Mouse (Mus musculus): ENCODE data around the gene Crls1.

The Crls1 gene

DNA sequence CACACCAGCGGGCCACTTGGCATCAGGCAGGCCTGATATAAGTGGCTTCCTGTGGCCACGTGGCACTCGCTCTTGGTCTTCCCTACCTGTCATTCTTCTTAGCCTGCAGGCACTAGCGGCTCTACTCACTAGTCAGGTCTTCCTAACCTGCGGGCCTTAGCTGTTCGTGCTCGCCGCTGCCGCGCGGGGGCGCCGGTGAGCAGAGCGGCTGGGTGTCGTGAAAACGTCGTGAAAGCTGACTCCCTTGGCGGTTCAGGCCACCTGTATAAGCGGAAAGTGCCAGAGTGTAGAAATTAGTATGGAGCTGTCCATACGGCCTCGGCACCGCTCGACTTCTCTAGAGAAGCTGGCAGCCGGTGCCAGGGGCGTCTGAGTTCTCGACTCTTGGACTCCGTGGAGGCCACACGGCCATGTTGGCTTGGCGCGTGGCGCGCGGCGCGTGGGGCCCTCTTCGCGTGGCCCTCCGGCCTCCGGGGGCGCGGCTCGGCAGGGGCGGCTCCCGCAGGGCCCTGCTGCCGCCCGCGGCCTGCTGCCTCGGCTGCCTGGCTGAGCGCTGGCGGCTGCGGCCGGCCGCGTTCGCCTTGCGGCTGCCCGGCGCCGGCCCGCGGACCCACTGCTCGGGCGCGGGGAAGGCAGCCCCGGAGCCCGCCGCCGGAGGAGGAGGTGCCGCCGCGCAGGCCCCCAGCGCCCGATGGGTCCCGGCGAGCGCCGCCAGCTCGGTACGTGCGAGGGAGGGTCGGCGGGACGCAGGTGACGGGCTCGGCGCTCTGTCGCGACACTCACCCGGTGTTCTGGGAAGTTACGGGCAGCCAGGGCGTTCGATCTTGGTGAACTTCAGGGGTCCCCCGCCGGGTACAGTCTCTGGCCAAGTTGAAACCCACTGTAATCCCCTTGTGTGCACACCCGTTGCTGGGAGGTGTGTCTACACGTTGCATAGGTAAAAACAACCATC lies at the start of gene Crls1:
Gene Crls1 (plus strand): TSS at position 260 of the 952 bp plus-strand sequence.
- peak; percentile 97 for DNase-seq

DNA sequence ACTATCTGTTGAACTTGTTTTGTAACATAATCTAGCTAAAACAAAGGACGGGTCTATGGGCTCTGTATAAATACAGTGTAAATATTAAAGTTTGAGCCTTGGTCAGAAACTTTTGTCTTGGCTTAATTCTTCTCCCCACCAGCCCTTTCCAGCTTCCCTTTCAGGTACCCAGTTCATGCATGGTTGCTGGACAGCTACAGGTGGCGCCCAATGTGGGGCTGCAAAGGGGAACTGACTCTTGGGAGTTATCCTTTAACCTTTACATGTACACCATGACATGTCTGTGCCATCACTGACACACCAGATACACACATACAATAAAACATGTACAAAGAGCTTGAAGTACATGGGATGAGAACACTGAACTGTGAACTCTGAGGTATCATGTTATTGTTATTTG lies 43.5 kb upstream of the Crls1 start:
- DNase-seq, result no peak

DNA sequence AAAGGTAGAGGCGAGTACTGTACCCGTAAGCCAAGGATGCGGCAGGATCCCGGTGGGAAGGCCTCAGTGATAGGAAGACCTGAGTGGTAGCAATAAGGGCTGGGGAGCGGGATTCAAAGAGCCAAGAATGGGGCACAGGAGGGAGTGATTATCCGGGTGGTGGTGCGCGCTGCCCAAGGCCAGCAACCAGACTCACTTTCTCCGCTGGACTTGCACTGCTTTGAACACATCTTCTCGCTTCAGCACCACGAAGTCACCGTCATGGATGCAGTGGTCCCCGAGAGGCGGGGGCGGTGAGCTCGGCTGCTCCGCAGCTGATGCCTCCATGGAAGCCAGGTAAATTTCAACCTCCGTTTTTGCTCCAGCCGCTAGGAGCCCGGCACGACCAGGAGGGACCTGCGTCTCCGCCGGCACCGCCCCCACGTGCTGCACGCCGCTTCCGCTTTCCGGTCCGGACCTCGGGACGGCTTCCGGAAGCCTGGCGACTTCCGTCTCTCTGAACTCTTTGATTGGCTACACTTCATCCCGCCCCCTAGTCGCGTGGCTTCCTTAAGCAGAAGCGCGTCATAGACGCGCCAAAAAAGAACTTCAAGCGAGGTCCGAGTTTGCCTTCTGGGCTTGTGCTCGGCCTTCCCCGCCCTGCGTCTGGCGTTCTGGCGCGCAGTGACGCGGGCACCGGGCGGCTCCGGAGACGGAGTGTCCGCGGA lies 30.7 kb upstream of the Crls1 start, which contains the start of the genes Trmt6 and Mcm8:
Gene Trmt6 (minus strand): TSS at position 448 of the 707 bp plus-strand sequence.
Gene Mcm8 (plus strand): TSS at position 534 of the 707 bp plus-strand sequence.
- peak; percentile 92 for DNase-seq

DNA sequence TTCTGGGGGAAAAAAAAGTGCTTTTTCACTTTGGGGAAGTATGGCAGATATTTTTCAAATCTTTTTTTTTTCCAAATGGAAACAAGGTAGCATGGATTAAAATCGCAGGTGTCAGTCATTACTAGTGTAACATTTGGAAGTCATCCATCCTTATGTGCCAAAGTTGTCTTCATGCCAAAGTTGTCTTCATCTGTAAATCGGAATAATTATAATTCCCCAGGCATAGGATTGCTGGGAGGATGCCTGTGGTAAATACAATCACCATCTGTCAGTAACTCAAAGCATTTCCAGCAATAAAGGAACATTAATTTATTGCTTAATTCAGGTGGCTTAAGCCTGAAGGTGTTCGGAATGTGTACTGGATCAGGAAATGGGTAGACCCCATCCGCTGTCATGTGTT lies 5.4 kb upstream of the Crls1 start:
- DNase-seq, result no peak

DNA sequence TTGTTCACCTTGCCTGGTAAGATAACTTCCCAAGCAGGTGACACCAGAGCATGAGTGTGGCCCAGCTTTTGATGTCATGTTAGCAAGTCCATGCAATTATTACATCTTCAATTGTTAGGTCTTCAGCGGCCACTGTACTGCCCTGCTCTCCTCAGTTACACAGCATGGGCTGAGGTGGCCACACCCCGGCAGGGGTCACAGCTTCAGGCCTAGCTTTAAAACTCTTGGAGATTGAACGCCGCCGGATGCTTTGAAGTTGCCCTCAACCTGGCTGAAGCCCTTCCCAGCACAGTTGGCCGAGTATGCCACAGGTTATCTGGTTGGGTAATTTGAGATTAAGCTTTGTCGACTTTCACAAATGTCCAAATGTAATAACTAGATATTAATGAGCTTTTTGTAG lies 1.1 kb downstream of the Crls1 start:
- DNase-seq, result peak; percentile 17

DNA sequence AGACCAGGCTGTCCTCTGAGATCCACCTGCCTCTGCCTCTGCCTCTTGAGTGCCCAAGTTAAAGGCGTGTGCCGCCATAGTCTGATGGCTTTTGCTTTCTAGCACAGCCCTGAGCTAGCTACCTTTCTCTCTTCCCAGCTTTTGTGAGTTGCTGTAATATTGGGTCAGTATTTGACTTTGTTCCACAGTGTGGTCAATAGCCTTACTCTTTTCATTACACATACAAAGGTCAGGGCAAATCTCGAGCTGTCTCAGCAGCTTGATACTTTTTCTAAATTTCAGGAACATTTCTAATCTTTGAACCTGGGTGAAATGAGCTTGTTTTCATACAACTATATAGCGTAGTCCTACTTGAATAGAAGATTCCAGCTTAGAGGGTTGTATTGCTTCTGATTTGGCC lies 1.9 kb downstream of the Crls1 start:
- DNase-seq, result peak; percentile 35

DNA sequence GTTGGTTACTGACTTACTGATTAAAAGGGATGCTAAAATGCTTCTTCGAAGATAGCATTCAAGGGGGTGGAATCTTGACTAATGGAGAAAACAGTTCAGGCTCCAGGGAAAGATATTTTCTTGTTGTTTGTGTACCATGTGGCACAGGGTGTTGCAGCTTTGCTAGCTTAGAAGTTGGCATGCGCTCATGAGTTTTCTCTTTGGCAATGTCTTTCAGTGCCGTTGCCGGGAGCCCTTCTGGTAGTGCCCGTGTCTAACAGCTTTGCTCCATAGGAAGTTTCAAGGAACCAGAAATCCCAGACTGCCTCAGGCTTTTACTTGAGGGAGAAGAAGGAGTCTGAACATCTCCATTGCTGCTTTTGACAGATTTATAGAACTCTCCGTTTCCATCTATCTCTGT lies 2.7 kb downstream of the Crls1 start:
- DNase-seq, result no peak

DNA sequence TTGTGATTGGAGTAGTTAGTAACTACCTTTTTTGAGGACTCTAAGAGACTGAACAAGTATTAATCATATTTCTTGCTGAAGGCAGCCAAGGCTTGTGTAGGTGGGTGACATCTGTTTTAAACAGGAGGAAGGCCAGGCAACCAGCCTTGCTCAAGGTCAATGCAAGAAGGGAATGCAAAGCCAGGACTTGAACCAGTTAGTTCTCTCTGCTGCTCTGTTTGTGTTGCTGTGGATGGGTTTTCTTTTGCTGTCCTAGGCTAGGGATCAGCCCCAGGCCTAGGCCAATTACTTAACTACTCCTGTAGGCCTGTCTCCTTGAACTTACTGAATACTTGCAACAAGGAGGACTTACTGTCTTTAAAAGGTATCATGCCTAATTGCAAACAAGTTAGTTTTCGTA lies 6.6 kb downstream of the Crls1 start:
- DNase-seq, result no peak

DNA sequence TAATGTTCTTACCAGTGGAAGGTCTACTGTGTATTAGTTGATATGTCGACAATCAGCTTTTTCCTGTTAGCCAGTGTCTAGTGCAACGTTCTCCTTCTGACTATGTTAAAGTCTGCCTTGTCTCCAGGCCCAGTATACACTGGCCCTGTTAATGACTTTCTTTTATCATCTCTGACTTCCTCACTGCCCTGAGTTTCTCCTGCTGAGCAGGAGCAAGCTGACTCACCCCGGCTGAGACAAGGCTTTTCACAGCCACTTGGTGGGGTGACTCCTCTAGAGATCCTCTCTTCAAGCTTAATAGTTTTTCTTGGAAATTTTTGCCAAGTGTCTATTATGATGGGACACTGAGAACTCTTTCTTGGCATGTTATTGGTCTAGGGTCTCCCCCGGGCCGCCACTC lies 9.9 kb downstream of the Crls1 start:
- no peak for DNase-seq

DNA sequence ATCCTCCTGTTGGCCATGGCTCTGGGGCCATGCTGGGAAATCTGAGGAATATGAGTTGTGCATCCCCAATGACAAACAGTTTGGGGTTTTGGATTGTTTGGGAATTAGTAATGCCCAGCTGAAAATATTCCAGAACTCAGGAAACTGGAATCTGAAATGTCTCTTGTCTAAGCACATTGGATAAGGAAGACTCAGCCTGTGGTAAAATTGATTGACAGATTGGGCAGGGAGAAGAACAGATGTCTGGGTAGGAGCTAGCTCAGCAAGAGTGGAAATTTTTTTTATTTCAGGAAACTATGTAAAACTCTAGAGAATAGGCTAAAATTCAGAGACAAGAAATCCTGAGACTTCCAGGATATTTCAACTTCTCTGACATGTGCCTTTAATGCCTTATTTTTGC lies 14.0 kb downstream of the Crls1 start:
- DNase-seq, result no peak

DNA sequence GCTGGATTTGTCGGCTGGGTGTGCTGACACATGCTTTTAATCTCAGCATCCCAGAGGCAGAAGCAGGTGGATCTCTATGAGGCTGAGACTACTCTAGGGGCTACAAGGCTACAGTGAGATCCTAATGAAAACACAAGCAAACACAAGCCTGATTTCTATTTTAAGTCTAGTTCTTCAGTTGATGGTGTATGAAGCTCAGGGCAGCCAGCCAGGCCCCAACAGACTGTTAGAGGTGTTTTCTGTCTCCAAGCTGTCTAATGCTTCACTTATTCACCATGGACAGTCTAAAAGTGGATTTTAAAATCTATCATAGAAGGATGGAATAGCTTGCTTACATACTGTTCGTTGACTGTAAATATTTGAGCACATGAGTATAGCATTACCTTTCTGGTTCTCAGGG lies 15.0 kb downstream of the Crls1 start:
- no peak for DNase-seq

DNA sequence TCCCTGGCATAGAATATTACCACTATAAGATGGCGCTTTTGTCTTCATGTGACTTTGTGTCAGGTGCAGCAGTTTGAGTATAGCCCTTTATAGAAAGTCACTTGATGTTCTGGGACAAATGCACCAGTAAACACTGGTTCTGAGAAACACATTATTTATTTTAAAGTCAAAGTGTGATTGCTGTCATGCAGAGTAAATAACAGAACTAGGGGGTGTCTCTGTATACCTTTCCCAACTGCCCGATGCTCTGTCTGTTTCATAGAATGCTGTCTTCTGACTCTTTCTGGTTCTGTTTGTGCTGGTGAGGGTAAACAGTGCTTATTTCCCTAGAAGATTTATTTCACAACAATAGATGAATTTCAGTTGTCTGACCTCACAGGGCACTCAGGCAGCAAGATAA lies 16.9 kb downstream of the Crls1 start:
- DNase-seq, result no peak

DNA sequence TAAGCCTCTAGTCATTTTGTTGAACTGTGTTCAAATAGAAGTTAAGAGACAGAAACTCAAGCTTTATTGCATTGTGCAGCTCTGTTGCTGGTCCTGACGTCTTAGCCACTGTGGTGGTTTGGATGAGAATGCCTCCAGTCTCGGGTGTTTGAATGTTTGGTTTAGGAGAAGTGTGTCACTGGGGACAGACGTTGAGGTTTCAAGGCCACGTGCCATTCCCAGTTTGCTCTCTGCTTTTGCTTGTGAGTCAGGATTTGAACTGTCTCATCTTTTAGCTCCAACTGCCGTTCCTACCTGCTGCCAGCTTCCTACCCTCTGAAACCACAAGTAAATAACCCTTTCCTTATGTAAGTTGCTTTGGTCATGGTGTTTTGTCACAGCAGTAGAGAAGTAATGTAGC lies 21.1 kb downstream of the Crls1 start:
- DNase-seq, result no peak

DNA sequence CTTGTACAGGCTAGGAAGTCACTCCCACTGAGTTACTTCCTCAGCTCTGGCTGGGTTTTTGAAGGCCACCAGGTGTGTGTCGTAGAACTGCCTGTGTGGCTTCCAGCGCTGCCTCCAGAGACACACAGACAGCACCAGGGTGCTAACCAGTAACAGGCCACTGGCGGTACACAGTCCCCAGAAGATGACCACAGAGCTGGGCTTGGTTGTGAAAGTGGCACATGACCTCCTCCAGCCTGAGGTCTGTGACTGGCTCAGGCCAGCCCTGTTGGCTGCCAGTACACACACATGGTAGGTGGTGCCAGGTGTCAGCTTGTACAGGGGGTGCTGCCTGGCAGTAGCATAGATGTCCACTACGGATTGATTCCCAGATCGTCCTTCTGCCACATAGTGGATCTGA lies 23.2 kb downstream of the Crls1 start:
- no peak for DNase-seq

DNA sequence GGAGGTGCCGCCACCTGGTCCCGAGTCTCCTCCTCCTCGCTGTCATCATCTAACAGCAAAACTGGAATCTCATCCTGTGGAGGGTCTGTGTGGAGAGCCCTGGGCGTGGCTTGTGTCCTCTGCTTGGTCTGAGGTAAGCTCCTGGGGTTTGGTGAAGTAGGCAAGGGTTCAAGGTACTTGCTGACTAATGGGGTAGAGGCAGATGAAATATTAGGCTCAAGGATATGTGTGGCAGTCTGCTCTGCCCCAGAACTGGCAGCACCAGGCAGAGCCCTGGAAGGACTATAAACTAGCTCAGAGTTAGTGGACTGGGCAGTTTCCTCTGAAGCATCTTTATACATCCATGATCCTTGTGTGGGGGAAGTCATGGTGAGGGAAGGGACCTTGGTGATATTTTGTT lies 23.8 kb downstream of the Crls1 start:
- no peak for DNase-seq

DNA sequence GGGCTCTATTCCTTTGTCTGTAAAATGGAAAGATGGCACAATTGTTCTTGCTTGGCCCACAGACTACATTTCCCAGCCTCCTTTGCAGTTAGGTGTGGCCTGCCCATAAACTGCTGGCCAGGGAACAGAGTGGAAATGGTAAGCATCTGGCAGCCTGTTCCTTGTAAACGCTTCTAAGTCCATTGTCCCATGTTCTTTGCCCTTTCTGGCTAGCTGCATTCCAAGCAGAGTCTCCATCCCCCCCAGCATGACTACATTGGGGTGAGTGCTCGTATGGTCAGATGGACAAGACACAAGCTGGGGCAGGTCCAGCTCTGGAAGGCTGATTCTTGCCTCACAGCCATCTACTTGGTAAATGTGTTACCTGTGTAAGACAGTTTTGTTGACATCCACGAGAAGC lies 25.2 kb downstream of the Crls1 start:
- peak; percentile 97 for DNase-seq

DNA sequence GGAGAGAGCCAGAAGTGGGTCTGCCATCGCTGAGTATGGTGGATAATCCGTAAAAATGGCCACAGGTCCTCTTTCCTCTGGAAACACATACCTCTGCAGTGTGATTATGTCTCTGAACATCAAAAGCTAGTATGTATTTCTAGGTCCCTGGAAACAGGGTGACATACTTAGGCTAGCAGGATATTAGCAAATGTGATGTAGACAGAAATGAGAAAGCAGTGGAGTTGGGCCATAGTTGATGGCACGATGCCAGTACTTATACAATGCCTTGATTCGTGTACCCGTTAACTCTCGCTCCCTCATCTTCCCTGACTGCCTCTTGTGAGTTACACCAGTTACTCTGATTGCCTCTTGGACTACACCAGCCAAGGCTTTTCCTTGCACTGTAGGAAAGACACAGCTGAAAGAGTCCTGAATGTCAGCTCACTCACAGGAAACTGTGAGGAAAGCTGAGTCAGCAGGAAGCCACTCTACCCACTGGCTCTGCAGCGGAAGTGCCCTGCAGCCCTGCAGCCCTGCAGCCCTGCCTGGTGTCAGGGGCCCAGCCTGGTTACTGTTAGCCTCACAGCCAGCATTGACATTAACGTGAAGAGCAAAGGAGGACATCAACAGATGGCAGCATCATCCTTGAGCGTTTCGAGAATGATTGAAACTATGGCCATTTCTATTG lies 27.3 kb downstream of the Crls1 start:
- no peak for DNase-seq

DNA sequence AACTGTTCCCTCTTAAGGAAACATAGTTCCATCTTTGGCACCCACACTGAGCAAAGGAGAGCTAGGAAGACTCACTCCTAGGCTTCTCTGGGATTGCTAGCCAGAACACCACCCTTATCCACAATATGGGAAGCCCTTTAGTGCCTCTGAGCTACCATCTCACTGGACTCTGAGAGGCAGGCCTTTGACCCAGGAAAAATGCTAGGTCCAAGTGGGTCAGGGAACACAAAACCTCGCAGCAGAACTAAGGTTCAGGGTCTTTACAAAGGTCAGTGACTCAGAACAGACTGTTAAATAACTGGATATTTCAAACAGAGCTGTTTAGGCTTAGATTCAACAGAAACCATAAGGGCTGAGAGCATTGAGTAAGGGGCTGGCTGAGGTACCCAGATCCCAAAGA lies 30.5 kb downstream of the Crls1 start:
- peak; percentile 74 for DNase-seq

DNA sequence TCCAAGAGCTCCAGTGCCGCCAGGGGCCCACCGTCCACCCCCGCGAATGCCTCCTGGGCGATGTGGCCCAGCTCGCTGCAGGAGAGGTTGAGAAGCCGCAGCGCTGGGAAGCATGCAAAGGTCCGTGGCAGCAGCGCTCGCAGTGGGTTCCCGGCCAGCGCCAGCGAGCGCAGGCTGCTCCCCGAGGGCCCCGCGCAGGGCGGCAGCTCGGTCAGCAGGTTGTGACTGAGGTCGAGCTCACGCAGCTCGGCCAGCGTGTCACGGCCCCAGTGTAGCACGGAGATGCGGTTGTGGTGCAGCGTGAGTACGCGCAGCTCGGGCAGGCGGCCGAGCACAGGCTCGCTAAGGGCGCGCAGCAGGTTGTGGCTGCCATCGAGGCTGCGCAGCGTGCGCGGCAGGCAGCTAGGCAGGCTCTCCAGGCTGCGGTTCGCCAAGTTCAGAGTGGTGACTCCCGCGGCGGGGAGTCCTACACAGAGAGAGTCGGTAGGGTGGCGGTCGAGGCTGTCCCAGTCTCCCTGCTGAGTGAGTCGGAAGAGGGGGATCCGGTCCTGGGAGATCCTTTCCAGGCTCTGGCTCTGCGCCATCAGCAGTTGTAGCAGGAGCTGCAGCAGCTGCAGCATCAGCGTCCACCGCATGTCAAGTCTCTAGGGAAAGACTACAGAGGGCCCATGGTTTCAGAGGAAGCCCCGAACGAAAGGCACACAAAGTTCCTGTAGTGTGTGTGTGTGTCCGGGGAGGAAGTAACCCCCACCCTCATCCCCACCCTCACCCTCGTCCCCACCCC lies 33.0 kb downstream of the Crls1 start:
- DNase-seq, result no peak

DNA sequence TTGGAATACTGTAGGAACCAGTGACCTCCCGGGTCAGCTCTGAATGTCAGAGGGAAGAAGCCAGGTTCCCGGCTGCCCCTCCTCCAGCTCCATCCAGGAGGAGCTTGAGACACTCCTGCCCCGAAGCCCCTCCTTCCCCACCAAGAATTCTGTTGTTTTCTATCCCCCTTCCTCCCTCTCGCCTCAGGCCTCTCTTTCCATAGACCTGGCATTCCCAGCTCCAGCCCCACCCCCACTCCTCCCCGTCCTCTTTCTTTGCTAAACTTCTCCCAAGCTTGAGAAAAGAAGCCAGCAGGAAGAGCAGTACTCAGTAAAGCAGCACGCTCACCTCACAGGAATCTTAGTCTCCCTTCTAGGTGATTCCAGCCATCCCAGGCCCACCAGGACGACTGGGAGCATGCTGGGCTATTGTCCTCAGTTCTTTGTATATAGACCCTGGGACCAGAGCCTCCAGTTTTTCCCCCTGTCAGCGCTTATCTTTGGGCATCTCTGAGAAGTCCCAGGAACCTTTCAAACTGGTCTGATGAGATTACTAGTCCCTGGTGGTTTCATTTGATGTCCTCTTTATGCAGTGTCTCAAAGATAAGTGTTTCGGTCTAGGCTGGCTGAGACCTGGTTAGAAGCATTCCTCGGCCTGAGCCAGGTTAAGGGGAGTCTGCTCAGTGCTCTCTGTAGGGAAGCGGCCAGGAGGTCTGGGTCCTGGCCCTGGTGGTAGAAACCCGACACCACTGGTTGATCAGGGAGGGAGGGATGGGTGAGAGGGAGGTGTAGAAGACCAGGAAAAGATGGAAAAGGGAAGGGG lies 34.6 kb downstream of the Crls1 start, which contains the start of gene Lrrn4:
Gene Lrrn4 (minus strand): TSS at position 48 of the 802 bp plus-strand sequence.
- no peak for DNase-seq

DNA sequence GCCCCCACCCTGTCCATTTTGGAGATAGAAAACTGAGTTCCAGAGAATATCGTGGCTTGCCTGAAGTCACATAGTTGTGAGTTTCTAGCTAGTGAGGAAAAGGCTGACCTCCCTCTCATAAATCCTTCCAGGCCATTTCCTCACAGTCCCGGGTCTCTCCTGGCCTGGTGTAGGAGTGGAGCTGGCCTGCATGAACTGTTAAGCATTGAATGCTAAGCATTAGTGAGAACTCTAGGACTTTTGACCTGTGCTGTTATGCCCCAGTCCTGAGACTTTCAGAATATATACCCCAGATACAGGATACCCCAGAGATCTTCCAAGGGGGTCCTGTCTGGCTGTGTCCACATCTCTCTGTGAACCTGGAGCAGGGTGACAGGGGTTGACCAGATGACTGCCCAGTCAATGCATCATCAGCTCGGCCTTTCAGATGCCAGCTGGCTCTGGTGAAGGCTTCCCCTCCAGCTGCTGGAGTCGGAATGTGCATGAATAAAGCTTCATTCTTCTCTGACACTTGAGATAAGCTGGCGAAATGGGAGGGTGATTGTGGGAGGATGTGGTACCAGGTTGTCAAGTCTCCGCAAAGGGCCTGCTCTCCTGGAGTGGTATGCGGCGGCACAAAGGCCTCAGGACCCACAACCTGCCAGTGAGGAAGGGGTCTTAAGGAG lies 38.0 kb downstream of the Crls1 start:
- no peak for DNase-seq
